Mouse (Mus musculus) liver, embryonic 14.5 days (tissue): Measurements from ENCODE around the gene Cdhr1. TPM values are rescaled to one million over a fixed set of nuclear protein-coding genes. Genes with fewer than 3 reads are reported as not detected.

ENCODE experiments used
- ATAC-seq: fragments of 200-750 bp; cut with Nextera tagmentation; 2 replicates; pipeline ENCODE4 v1.8.0; 2017; ENCODE audit warnings: moderate number of reproducible peaks, mild to moderate bottlenecking, moderate library complexity; ENCODE audit not compliant: insufficient read depth
- DNase-seq, 3 experiments: peaks; one replicate each; pipeline ENCODE4 v3.0.0-alpha.2; 2012 to 2013; ENCODE audit warnings: low read depth in 3 of 3, low spot score in 3 of 3
- H3K27ac ChIP-seq: fragments of 300-500 bp; sonication (generic); 2 replicates; pipeline ENCODE4 v1.5.1; 2014; ENCODE audit warnings: moderate library complexity, mild to moderate bottlenecking, control low read depth, inconsistent platforms
- H3K27me3 ChIP-seq: fragments of 300-500 bp; sonication (generic); 2 replicates; pipeline ENCODE4 v1.6.1; 2014; ENCODE audit warnings: mild to moderate bottlenecking, low read length, moderate library complexity; ENCODE audit not compliant: control insufficient read depth, insufficient read depth
- H3K36me3 ChIP-seq: fragments of 300-500 bp; sonication (generic); replicated peaks from 2 replicates; pipeline ENCODE4 v1.6.1; 2014; ENCODE audit warnings: low read depth; ENCODE audit not compliant: control insufficient read depth, insufficient read depth
- H3K4me1 ChIP-seq, 2 experiments: fragments of 200-500 bp in 1 of 2; fragments of 300-500 bp in 1 of 2; sonication (generic) in 1 of 2; replicated peaks; 2 replicates each; pipeline ENCODE4 v1.6.1; 2012 to 2014; ENCODE audit warnings: antibody characterized with exemption in 1 of 2, inconsistent platforms in 1 of 2, low read length in 1 of 2; ENCODE audit not compliant: control insufficient read depth in 2 of 2, insufficient read depth in 2 of 2
- H3K4me2 ChIP-seq: fragments of 300-500 bp; sonication (generic); 2 replicates; pipeline ENCODE4 v1.6.1; 2014; ENCODE audit warnings: low read depth, mild to moderate bottlenecking, control low read depth, moderate library complexity
- H3K4me3 ChIP-seq, 2 experiments: fragments of 200-500 bp in 1 of 2; fragments of 300-500 bp in 1 of 2; sonication (generic) in 1 of 2; 2 replicates each; pipeline ENCODE4 v1.5.1; 2012 to 2014; ENCODE audit warnings: low read depth in 2 of 2, low read length in 2 of 2, mild to moderate bottlenecking in 2 of 2, control low read depth in 1 of 2, inconsistent platforms in 1 of 2, moderate library complexity in 1 of 2; ENCODE audit not compliant: insufficient read depth in 1 of 2
- H3K9ac ChIP-seq: fragments of 300-500 bp; sonication (generic); replicated peaks from 2 replicates; pipeline ENCODE4 v1.6.1; 2014; ENCODE audit warnings: mild to moderate bottlenecking, control low read depth, moderate library complexity
- H3K9me3 ChIP-seq: fragments of 300-500 bp; sonication (generic); 2 replicates; pipeline ENCODE4 v1.6.1; 2016; ENCODE audit warnings: low read length, mixed read lengths; ENCODE audit not compliant: control insufficient read depth
- CTCF ChIP-seq: IDR thresholded peaks from 2 replicates; pipeline ENCODE4 v1.5.1; 2016; ENCODE audit warnings: antibody characterized with exemption, low read depth, control low read depth
- EP300 ChIP-seq: IDR thresholded peaks from 2 replicates; pipeline ENCODE4 v1.6.1; 2016; ENCODE audit warnings: antibody characterized with exemption, low read depth
- WGBS: fragments of 180-500 bp; shearing (Covaris S2); extraction: QIAGEN DNeasy Blood & Tissue Kit; methylation state at CpG from one replicate; pipeline ENCODE4 v1.1.7; 2014; ENCODE audit not compliant: insufficient replicate concordance; 5-methylcytosine and 5-hydroxymethylcytosine counted together
- polyA plus RNA-seq, 2 experiments: library from polyadenylated mRNA; depleted of rRNA in 1 of 2; stranded (reverse) in 1 of 2; unstranded in 1 of 2; fragments of >200 nt; fragmentation: Nextera tagmentation in 1 of 2; extraction: Ambion mirVana in 1 of 2; gene quantifications; 2 replicates each; pipeline versions ENCODE4 v1.2.1 to v1.2.3; 2012 to 2014

The Cdhr1 gene
- polyA plus RNA-seq, 2 experiments: 0.02 TPM; not detected in 1

DNA sequence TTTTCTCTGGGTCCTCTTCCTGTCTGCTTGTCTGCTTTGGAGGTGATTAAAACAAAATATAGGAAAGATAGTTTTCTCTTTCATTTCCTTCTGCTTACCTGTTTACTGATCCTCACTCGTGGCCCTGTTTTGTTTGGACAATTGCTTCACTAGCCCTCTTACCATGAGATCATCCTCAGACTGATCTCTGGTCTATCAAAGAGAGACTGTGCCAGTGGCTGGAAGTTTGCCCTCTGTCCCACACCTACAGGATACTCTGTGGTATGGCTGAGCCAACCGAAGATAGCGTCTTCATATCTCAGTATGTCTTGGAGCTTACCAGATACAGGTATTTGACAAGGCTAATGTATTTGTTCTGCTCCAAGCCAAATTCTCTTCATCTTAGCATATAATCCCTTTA, 70.2 kb downstream of the Cdhr1 start:
- H3K9ac ChIP-seq: no peak overlapping the region
- no peaks in the 10 kb centered on the region for H3K27me3 ChIP-seq
- H3K36me3 ChIP-seq: no peaks in the 10 kb centered on the region
- TF ChIP-seq EP300 (no peak), CTCF (no peak)
- ATAC-seq: no peak
- WGBS: 63% methylated on average over 3 of the region's 3 CpGs
- DNase-seq: no peak
- no peak overlapping the region for H3K4me2 ChIP-seq
- H3K27ac ChIP-seq: no peak overlapping the region
- no peaks in the 10 kb centered on the region for H3K9me3 ChIP-seq
- H3K4me1 ChIP-seq: no peaks in the 10 kb centered on the region
- no peak overlapping the region for H3K4me3 ChIP-seq

Other genes starting within 250 kb of the Cdhr1 start
- gene Ccser2, start 129.6 kb downstream of the Cdhr1 start, polyA plus RNA-seq (2012; rRNA removed): 1.5 and 1.6 TPM in 2 replicates
- gene Ccser2, start 129.6 kb downstream of the Cdhr1 start, polyA plus RNA-seq (2014; fragmentation: Nextera tagmentation; extraction: Ambion mirVana): 4.1 and 5.0 TPM in 2 replicates
- gene Rgr, start 49.4 kb downstream of the Cdhr1 start, polyA plus RNA-seq (2012; rRNA removed): not detected in 2 replicates
- gene Rgr, start 49.4 kb downstream of the Cdhr1 start, polyA plus RNA-seq (2014; fragmentation: Nextera tagmentation; extraction: Ambion mirVana): not detected in 2 replicates
- gene Lrit1, start 43.5 kb downstream of the Cdhr1 start, polyA plus RNA-seq (2012; rRNA removed): not detected in 2 replicates
- not detected in 2 replicates for gene Lrit1, start 43.5 kb downstream of the Cdhr1 start, polyA plus RNA-seq (2014; fragmentation: Nextera tagmentation; extraction: Ambion mirVana)
- not detected in 2 replicates for gene Lrit2, start 30.4 kb downstream of the Cdhr1 start, polyA plus RNA-seq (2012; rRNA removed)
- gene Lrit2, start 30.4 kb downstream of the Cdhr1 start, polyA plus RNA-seq (2014; fragmentation: Nextera tagmentation; extraction: Ambion mirVana): not detected in 2 replicates
- 0.35 and 0.54 TPM in 2 replicates for gene 2610528A11Rik, start 15.7 kb upstream of the Cdhr1 start, polyA plus RNA-seq (2012; rRNA removed)
- gene 2610528A11Rik, start 15.7 kb upstream of the Cdhr1 start, polyA plus RNA-seq (2014; fragmentation: Nextera tagmentation; extraction: Ambion mirVana): not detected in 2 replicates
- gene Ghitm, start 36.9 kb upstream of the Cdhr1 start, polyA plus RNA-seq (2012; rRNA removed): 64.5 and 88.4 TPM in 2 replicates
- 231 and 243 TPM in 2 replicates for gene Ghitm, start 36.9 kb upstream of the Cdhr1 start, polyA plus RNA-seq (2014; fragmentation: Nextera tagmentation; extraction: Ambion mirVana)